Mouse (Mus musculus) heart, postnatal 0 days (tissue): Measurements from ENCODE around the gene Prr22. TPM values are rescaled to one million over a fixed set of nuclear protein-coding genes. Genes with fewer than 3 reads are reported as not detected.

Source experiments
- ATAC-seq: fragments of 200-750 bp; cut with Nextera tagmentation; 2 replicates; pipeline ENCODE4 v1.8.0; 2017; ENCODE audit warnings: low read depth, moderate number of reproducible peaks, moderate library complexity; ENCODE audit not compliant: insufficient read depth
- DNase-seq: peaks from one replicate; pipeline ENCODE4 v3.0.0-alpha.2; 2016; ENCODE audit warnings: low spot score
- H3K27ac ChIP-seq: fragments of 300-500 bp; sonication (generic); 2 replicates; pipeline ENCODE4 v1.5.1; 2014; ENCODE audit warnings: low read depth, mild to moderate bottlenecking
- H3K27me3 ChIP-seq: fragments of 300-500 bp; sonication (generic); 2 replicates; pipeline ENCODE4 v1.6.1; 2014; ENCODE audit warnings: low read length, mixed read lengths; ENCODE audit not compliant: control insufficient read depth, insufficient read depth
- H3K36me3 ChIP-seq: fragments of 300-500 bp; sonication (generic); replicated peaks from 2 replicates; pipeline ENCODE4 v1.6.1; 2014; ENCODE audit warnings: low read length, mixed read lengths; ENCODE audit not compliant: control insufficient read depth, insufficient read depth
- H3K4me1 ChIP-seq: fragments of 300-500 bp; sonication (generic); 2 replicates; pipeline ENCODE4 v1.6.1; 2014; ENCODE audit warnings: antibody characterized with exemption; ENCODE audit not compliant: control insufficient read depth, insufficient read depth
- H3K4me2 ChIP-seq: fragments of 300-500 bp; sonication (generic); 2 replicates; pipeline ENCODE4 v1.6.1; 2014; ENCODE audit warnings: low read depth, mild to moderate bottlenecking, low read length, moderate library complexity
- H3K4me3 ChIP-seq: fragments of 300-500 bp; sonication (generic); 2 replicates; pipeline ENCODE4 v1.5.1; 2014; ENCODE audit warnings: low read depth, low read length
- H3K9ac ChIP-seq: fragments of 300-500 bp; sonication (generic); replicated peaks from 2 replicates; pipeline ENCODE4 v1.6.1; 2014; ENCODE audit warnings: low read depth, low read length, mixed read lengths
- H3K9me3 ChIP-seq: fragments of 300-500 bp; sonication (generic); replicated peaks from 2 replicates; pipeline ENCODE4 v1.6.1; 2016; ENCODE audit warnings: low read length; ENCODE audit not compliant: control insufficient read depth
- CTCF ChIP-seq: IDR thresholded peaks from 2 replicates; pipeline ENCODE4 v1.5.1; 2016; ENCODE audit warnings: antibody characterized with exemption, control low read depth, low read depth
- EP300 ChIP-seq: IDR thresholded peaks from 2 replicates; pipeline ENCODE4 v1.6.1; 2016; ENCODE audit warnings: antibody characterized with exemption, low read depth
- WGBS: fragments of 180-500 bp; shearing (Covaris S2); extraction: QIAGEN DNeasy Blood & Tissue Kit; methylation state at CpG from one replicate; pipeline ENCODE4 v1.1.7; 2014; 5-methylcytosine and 5-hydroxymethylcytosine counted together
- polyA plus RNA-seq: library from polyadenylated mRNA; unstranded; fragments of >200 nt; fragmentation: Nextera tagmentation; extraction: Ambion mirVana; gene quantifications from 2 replicates; pipeline ENCODE4 v1.2.1, GENCODE M21; 2015
- total RNA-seq: library from RNA; depleted of rRNA; stranded (reverse); fragments of >200 nt; gene quantifications from 2 replicates; pipeline ENCODE4 v1.2.3, GENCODE M21; 2014; ENCODE audit warnings: low replicate concordance

Gene Prr22
- total and polyA plus RNA-seq, 2 experiments from 2014 or later: 0.49 TPM; not detected in 1

GRCm38 (mm10) chr17:56766631-56767405 is 3.2 kb upstream of the Prr22 start:
- no peak for TF ChIP-seq CTCF
- TF ChIP-seq EP300: no peak
- no peak for DNase-seq
- no peak overlapping the region for H3K4me3 ChIP-seq
- WGBS: 94% methylated on average over 27 of the region's 27 CpGs
- H3K36me3 ChIP-seq: peaks cover 36% of the 10 kb centered on the region
- no peak overlapping the region for H3K27ac ChIP-seq
- H3K4me2 ChIP-seq: no peak overlapping the region
- peaks cover 23% of the 10 kb centered on the region for H3K4me1 ChIP-seq
- H3K9me3 ChIP-seq: no peaks in the 10 kb centered on the region
- no peaks in the 10 kb centered on the region for H3K27me3 ChIP-seq
- no peak overlapping the region for H3K9ac ChIP-seq
- ATAC-seq: no peak

GRCm38 (mm10) chr17:56767531-56768135 is 2.4 kb upstream of the Prr22 start:
- H3K36me3 ChIP-seq: peaks cover 36% of the 10 kb centered on the region
- H3K4me3 ChIP-seq: no peak overlapping the region
- H3K27ac ChIP-seq: no peak overlapping the region
- WGBS: 91% methylated on average over 29 of the region's 29 CpGs
- TF ChIP-seq CTCF (no peak), EP300 (no peak)
- ATAC-seq (no peak), DNase-seq (no peak)
- no peaks in the 10 kb centered on the region for H3K9me3 ChIP-seq
- H3K4me1 ChIP-seq: peaks cover 16% of the 10 kb centered on the region
- H3K4me2 ChIP-seq: no peak overlapping the region
- no peak overlapping the region for H3K9ac ChIP-seq
- H3K27me3 ChIP-seq: no peaks in the 10 kb centered on the region

GRCm38 (mm10) chr17:56768941-56769340 is 1.1 kb upstream of the Prr22 start:
- WGBS: 88% methylated on average over 11 of the region's 11 CpGs
- peaks cover 36% of the 10 kb centered on the region for H3K36me3 ChIP-seq
- H3K9me3 ChIP-seq: no peaks in the 10 kb centered on the region
- H3K4me2 ChIP-seq: no peak overlapping the region
- no peak overlapping the region for H3K9ac ChIP-seq
- H3K4me1 ChIP-seq: peaks cover 7% of the 10 kb centered on the region; the same call in 1 of the 2 replicates
- no peak overlapping the region for H3K27ac ChIP-seq
- H3K4me3 ChIP-seq: no peak overlapping the region
- no peaks in the 10 kb centered on the region for H3K27me3 ChIP-seq
- ATAC-seq (no peak), DNase-seq (no peak)
- TF ChIP-seq CTCF: no peak
- no peak for TF ChIP-seq EP300

GRCm38 (mm10) chr17:56777568-56777967 is 7.5 kb downstream of the Prr22 start:
- H3K9ac ChIP-seq: no peak overlapping the region
- WGBS: 94% methylated on average over 11 of the region's 11 CpGs
- no peak for TF ChIP-seq CTCF
- no peak for TF ChIP-seq EP300
- no peak overlapping the region for H3K4me2 ChIP-seq
- DNase-seq (no peak), ATAC-seq (no peak)
- H3K4me3 ChIP-seq: no peak overlapping the region
- H3K36me3 ChIP-seq: peaks cover 9% of the 10 kb centered on the region
- peaks cover 7% of the 10 kb centered on the region for H3K4me1 ChIP-seq
- no peaks in the 10 kb centered on the region for H3K9me3 ChIP-seq
- no peaks in the 10 kb centered on the region for H3K27me3 ChIP-seq
- H3K27ac ChIP-seq: no peak overlapping the region

- Histone ChIP-seq H3K27me3 (no peaks in the 10 kb centered on the region), H3K9ac (no peak overlapping the region), H3K27ac (peak overlapping the region; percentile 73), H3K4me1 (peaks cover 7% of the 10 kb centered on the region), H3K4me2 (no peak overlapping the region), H3K4me3 (no peak overlapping the region), H3K9me3 (no peaks in the 10 kb centered on the region), H3K36me3 (peaks cover 9% of the 10 kb centered on the region)
- peak; percentile 82 for ATAC-seq
- TF ChIP-seq EP300 (peak; percentile 41), CTCF (no peak)
- 32% methylated on average over 3 of the region's 3 CpGs for WGBS
- DNase-seq: peak; percentile 67
These were observed 8.8 kb downstream of the Prr22 start for GRCm38 (mm10) chr17:56778779-56779362.
